Comparison of ENCODE assay signal across 21 mouse cellular contexts in the genomic region with DNA sequence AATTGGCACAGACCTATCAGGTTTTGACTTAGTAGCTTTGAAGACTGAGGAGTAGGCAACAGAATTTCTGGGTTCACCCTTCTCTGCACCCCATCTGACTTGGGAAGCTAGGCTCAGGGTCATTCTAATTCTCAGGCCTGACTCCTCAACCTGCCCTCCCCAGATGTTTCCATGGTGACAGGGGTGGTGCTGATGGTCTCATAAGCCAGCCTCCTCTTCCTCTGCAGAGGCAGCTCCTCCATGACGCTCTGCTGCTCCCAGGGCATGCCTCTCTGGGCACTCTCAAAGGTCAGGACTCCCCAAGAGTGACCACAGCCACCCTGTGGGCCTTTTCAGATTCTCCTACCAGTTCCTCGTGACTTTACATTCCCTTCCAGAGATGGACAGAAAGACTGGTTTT. TPM values are rescaled to one million over a fixed set of nuclear protein-coding genes. Genes with fewer than 3 reads are reported as not detected.
DNase-seq lines count a peak whose midpoint lies in the region; ATAC-seq lines count a peak whose summit lies in the region.
"Had no signal": no experiment of that assay in that cellular context is flagged by ENCODE, and none has a peak within 500 bp of the region (broad histone marks: within the 10 kb centered on the region; RNA-seq: fewer than 3 reads in every experiment).

No protein-coding gene starts in this region.

- DNase-seq in heart, adult 11 months = peak; percentile 86
- DNase-seq in heart, postnatal 4 days = no peak
- DNase-seq in 416B (ENCODE audit: low read depth) = peak; percentile 59
- peak; percentile 20 for DNase-seq in induced T-regulatory cell, adult 2 months (ENCODE audit: low read depth)
- no peak for DNase-seq in urinary bladder, postnatal 14 days (ENCODE audit: low spot score)
- no peak for DNase-seq in gastrocnemius, postnatal 10 days
- DNase-seq: adrenal gland, adult 2 months; cerebellum, adult 18-20 months; cerebellum, postnatal 14 days; gastrocnemius, adult 2 months; kidney, postnatal 14 days; lung, adult 18-20 months had no signal

- ATAC-seq in neutrophil, adult 5-6 weeks (ENCODE audit: extremely low read depth, insufficient number of reproducible peaks, low FRiP score, poor library complexity, severe bottlenecking) = peak; percentile 27; the same call in 1 of the 2 replicates
- ATAC-seq: hindbrain, embryonic 16.5 days; intestine, embryonic 16.5 days; midbrain, embryonic 15.5 days; Patski had no signal

RNA-seq across cellular contexts. Expression of a gene that starts 6.5 kb away (rescaled TPM):
- total RNA-seq in heart, postnatal 4 days (2021) = not detected
- total RNA-seq in neutrophil, adult 5-6 weeks (2017) = 1.4 TPM in 1 of 2 replicates, not detected in the other
- total RNA-seq in gastrocnemius, postnatal 10 days (2021) = not detected
- total RNA-seq: adrenal gland, adult 2 months; adrenal gland, postnatal 4 days; G1E; gastrocnemius, adult 2 months; layer of hippocampus, adult 18-20 months; layer of hippocampus, postnatal 25 days had no signal

RNA-seq across cellular contexts. Expression of a gene that starts 10.2 kb away (rescaled TPM):
- total RNA-seq in heart, postnatal 4 days (2021) = under 1 TPM in 1 of 2 experiments, not detected in 1; 0.38 TPM
- total RNA-seq in neutrophil, adult 5-6 weeks (2017) = 25.6 and 29.2 TPM in 2 replicates
- not detected for total RNA-seq in gastrocnemius, postnatal 10 days (2021)
- total RNA-seq: gastrocnemius, adult 2 months; layer of hippocampus, adult 18-20 months; layer of hippocampus, postnatal 25 days had no signal

RNA-seq across cellular contexts. Expression of a gene that starts 23.4 kb away (rescaled TPM):
- total RNA-seq in heart, postnatal 4 days (2021) = not detected
- total RNA-seq in neutrophil, adult 5-6 weeks (2017) = 15.6 and 16.2 TPM in 2 replicates
- not detected for total RNA-seq in gastrocnemius, postnatal 10 days (2021)
- total RNA-seq: gastrocnemius, adult 2 months; layer of hippocampus, adult 18-20 months; layer of hippocampus, postnatal 25 days had no signal

RNA-seq across cellular contexts. Expression of a gene that starts 46.0 kb away (rescaled TPM):
- total RNA-seq in heart, postnatal 4 days (2021) = 1 to 10 TPM; 1.7 to 2.1 TPM
- 1,141 and 1,189 TPM in 2 replicates for total RNA-seq in neutrophil, adult 5-6 weeks (2017)
- total RNA-seq in gastrocnemius, postnatal 10 days (2021) = 1 to 10 TPM; 3.3 to 3.4 TPM

Comparison
In these comparisons a context has a peak if more than half of its experiments do, and no peak if none do; other contexts are left out.
1. DNase-seq: peak in heart, adult 11 months (single experiment), 416B (single experiment) and induced T-regulatory cell, adult 2 months (single experiment); none in heart, postnatal 4 days (single experiment), urinary bladder, postnatal 14 days (single experiment) and gastrocnemius, postnatal 10 days (single experiment).
2. RNA of a gene that starts 10.2 kb away (total RNA-seq): 25.6 to 29.2 TPM in neutrophil, adult 5-6 weeks; 0.38 TPM in heart, postnatal 4 days and not detected in gastrocnemius, postnatal 10 days; every median in the first group is over 10 times any median in the second.
3. RNA of a gene that starts 23.4 kb away (total RNA-seq): 15.6 to 16.2 TPM in neutrophil, adult 5-6 weeks; not detected in gastrocnemius, postnatal 10 days and not detected in heart, postnatal 4 days; every median in the first group is over 10 times any median in the second.